Mouse (Mus musculus): ENCODE data around the gene Rnf185.

DNA sequence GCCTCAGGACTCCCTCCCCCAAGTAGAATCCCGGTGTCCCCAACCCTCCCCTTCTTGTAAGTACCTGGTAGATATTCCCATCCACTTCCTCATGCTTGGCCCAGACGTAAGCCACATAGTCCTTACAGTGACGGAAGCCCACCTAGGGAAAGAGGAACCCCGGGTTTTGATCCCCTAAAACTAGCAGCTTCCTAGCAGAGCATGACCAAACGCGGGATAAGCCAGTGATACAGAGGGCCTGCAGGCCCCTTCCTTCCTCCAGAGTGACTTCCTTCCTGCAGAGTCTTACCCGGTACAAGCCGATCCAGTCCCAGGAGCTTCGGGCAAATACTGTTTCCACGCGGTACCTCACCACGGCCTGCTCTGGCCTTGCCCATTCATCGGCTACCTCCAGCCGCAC is 43.3 kb upstream of the Rnf185 start:
- TF ChIP-seq POLR2A (IDR thresholded peaks at IDR 0.05; ENCODE audit: control insufficient read depth, extremely low read depth, insufficient read depth, low read length, poor library complexity): no peak
- no peak for TF ChIP-seq CTCF (IDR thresholded peaks at IDR 0.05; ENCODE audit: borderline replicate concordance, control insufficient read depth, extremely low read depth, insufficient read depth, low read length, poor library complexity)
